Mouse (Mus musculus) C2C12 (cell line): ENCODE data around the gene Cd151.

Experiments used
- CEBPB ChIP-seq: IDR thresholded peaks from one replicate; pipeline ENCODE4 v1.6.1; 2011; ENCODE audit warnings: low read depth, mild to moderate bottlenecking, control low read depth, moderate library complexity
- CTCF ChIP-seq: IDR thresholded peaks from one replicate; pipeline ENCODE4 v1.5.1; 2011; ENCODE audit not compliant: control insufficient read depth, insufficient read depth, insufficient read length
- FOSL1 ChIP-seq: IDR thresholded peaks from one replicate; pipeline ENCODE4 v1.8.0; 2011; ENCODE audit warnings: mild to moderate bottlenecking, low read length; ENCODE audit not compliant: poor library complexity, insufficient read depth, severe bottlenecking
- MAX ChIP-seq: IDR thresholded peaks from one replicate; pipeline ENCODE4 v1.6.1; 2011; ENCODE audit warnings: mild to moderate bottlenecking, control low read depth
- MYOD1 ChIP-seq: IDR thresholded peaks from one replicate; pipeline ENCODE4 v1.6.1; 2011; ENCODE audit warnings: low read depth; ENCODE audit not compliant: control insufficient read depth, insufficient read length
- MYOG ChIP-seq: IDR thresholded peaks from one replicate; pipeline ENCODE4 v1.6.1; 2011; ENCODE audit not compliant: control insufficient read depth, insufficient read length; ENCODE audit errors: extremely low read depth
- USF1 ChIP-seq: IDR thresholded peaks from one replicate; pipeline ENCODE4 v1.6.1; 2011; ENCODE audit warnings: low read depth, mild to moderate bottlenecking, control low read depth, moderate library complexity

DNA sequence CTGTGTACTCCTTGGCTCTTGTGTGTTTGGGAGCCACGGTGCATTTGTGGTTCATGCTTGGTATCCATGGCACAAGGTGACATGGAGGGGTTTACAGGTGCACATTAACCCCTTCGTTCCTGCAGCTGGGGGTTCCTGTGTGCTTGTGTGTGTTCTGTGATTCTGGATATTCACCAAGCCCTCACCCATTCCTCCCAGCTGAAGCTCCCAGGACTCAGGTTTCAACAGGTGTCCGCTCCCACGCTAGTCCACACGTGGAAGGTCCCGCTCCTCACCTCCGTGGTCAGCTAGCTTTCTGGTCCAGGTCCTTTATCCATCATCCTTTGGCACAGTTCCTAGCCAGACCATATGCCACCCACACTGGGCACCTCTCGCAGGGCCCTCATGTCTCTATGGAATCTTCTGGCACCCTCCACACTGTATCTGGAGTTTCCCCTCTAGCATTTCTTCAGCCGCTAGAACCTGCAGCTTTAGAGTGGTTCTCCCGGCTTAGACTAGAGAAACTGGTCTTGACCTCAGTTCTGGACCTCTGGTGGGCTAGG, 514 bp upstream of the Cd151 start:
- TF ChIP-seq CTCF, result no peak
- no peak for TF ChIP-seq MAX
- TF ChIP-seq FOSL1, result no peak
- no peak for TF ChIP-seq MYOD1
- TF ChIP-seq CEBPB, result no peak
- TF ChIP-seq MYOG, result no peak
- no peak for TF ChIP-seq USF1
